Mouse (Mus musculus) layer of hippocampus, postnatal 10 days (tissue): ENCODE measurements around the gene Cptp. TPM values are rescaled to one million over a fixed set of nuclear protein-coding genes. Genes with fewer than 3 reads are reported as not detected.

Experiments used
- DNase-seq, 2 experiments: peaks; one replicate each; pipeline ENCODE4 v3.0.0; 2021; ENCODE audit warnings: low spot score in 2 of 2
- long read RNA-seq: library from polyadenylated mRNA; stranded (forward); transcript quantifications from one replicate; pipeline ENCODE4 v2.0.0, GENCODE M21; 2023
- total RNA-seq, 2 experiments: library from RNA; stranded (reverse); gene quantifications; 2 replicates each; pipeline ENCODE4 v1.2.3; 2021

The Cptp gene
- total RNA-seq, result 10 to 100 TPM; 28.1 to 32.2 TPM
- long read RNA-seq, transcript Cptp-201 (3 exons, 2,662 nt), result major isoform, 24 of 29 reads
- long read RNA-seq, partial matches to known transcripts, result 3 of 29 reads
- long read RNA-seq, other reads (novel, unspliced or antisense), result 2 of 29 reads

GRCm38 (mm10) chr4:155869317-155870033 is at the start of gene Cptp, which contains the start of gene Ints11:
Cptp (minus strand) TSS chr4:155869440.
Ints11 (plus strand) TSS chr4:155869546.
- peak; percentile 94 to 97 for DNase-seq

GRCm38 (mm10) chr4:155908751-155909150 is 39.5 kb upstream of the Cptp start:
- peak; percentile 3 to 11 for DNase-seq

- DNase-seq, result peak; percentile 7 to 15
Measured at GRCm38 (mm10) chr4:155908281-155908680, 39.0 kb upstream of the Cptp start.

- DNase-seq, result peak; percentile 4 to 11
Measured at GRCm38 (mm10) chr4:155907003-155907402, 37.8 kb upstream of the Cptp start.

GRCm38 (mm10) chr4:155906125-155906524 is 36.9 kb upstream of the Cptp start:
- DNase-seq, result peak; percentile 3 to 13

GRCm38 (mm10) chr4:155905634-155906033 is 36.4 kb upstream of the Cptp start:
- peak in 1 of 2 experiments; percentile 6 for DNase-seq

GRCm38 (mm10) chr4:155904318-155905102 is 35.3 kb upstream of the Cptp start:
- DNase-seq, result peak; percentile 47 to 58

GRCm38 (mm10) chr4:155903246-155903645 is 34.0 kb upstream of the Cptp start:
- peak; percentile 3 to 9 for DNase-seq

- DNase-seq, result peak; percentile 60 to 71
Measured at GRCm38 (mm10) chr4:155901205-155901604, 32.0 kb upstream of the Cptp start.

GRCm38 (mm10) chr4:155899355-155899754 is 30.1 kb upstream of the Cptp start:
- peak; percentile 3 to 11 for DNase-seq

- no peak for DNase-seq
Measured at GRCm38 (mm10) chr4:155898318-155898717, 29.1 kb upstream of the Cptp start.

- no peak for DNase-seq
Measured at GRCm38 (mm10) chr4:155896461-155896860, 27.2 kb upstream of the Cptp start.

- DNase-seq, result peak; percentile 6 to 15
Measured at GRCm38 (mm10) chr4:155895826-155896225, 26.6 kb upstream of the Cptp start.

GRCm38 (mm10) chr4:155895216-155895615 is 26.0 kb upstream of the Cptp start:
- peak; percentile 82 to 85 for DNase-seq

GRCm38 (mm10) chr4:155894311-155894881 is 25.2 kb upstream of the Cptp start:
- peak; percentile 69 to 76 for DNase-seq

GRCm38 (mm10) chr4:155893212-155893690 is 24.0 kb upstream of the Cptp start:
- peak in 1 of 2 experiments; percentile 9 for DNase-seq

GRCm38 (mm10) chr4:155892438-155893211 is 23.4 kb upstream of the Cptp start:
- DNase-seq, result peak in 1 of 2 experiments; percentile 37

GRCm38 (mm10) chr4:155892017-155892416 is 22.8 kb upstream of the Cptp start:
- peak; percentile 80 to 89 for DNase-seq

- DNase-seq, result peak; percentile 97 to 99
Measured at GRCm38 (mm10) chr4:155891551-155892001, 22.3 kb upstream of the Cptp start, which contains the start of the genes Pusl1 and Acap3. Pusl1 (minus strand) TSS chr4:155891781. Acap3 (plus strand) TSS chr4:155891822.

- DNase-seq, result no peak
Measured at GRCm38 (mm10) chr4:155891011-155891471, 21.8 kb upstream of the Cptp start.
